Mouse (Mus musculus): ENCODE data around the gene Ltb4r2.

GRCm38 (mm10) chr14:55776711-55777110 lies 15.5 kb downstream of the Ltb4r2 start:
- TF ChIP-seq GATA1 (IDR thresholded peaks at IDR 0.05; ENCODE audit: low read length) = no peak
- TF ChIP-seq TAL1 (IDR thresholded peaks at IDR 0.05; ENCODE audit: low read length) = no peak
